Mouse (Mus musculus) liver, embryonic 14.5 days (tissue): ENCODE results near the gene Optc. TPM values are rescaled to one million over a fixed set of nuclear protein-coding genes. Genes with fewer than 3 reads are reported as not detected.

Experiments used
- ATAC-seq: fragments of 200-750 bp; cut with Nextera tagmentation; 2 replicates; pipeline ENCODE4 v1.8.0; 2017; ENCODE audit warnings: moderate number of reproducible peaks, mild to moderate bottlenecking, moderate library complexity; ENCODE audit not compliant: insufficient read depth
- DNase-seq, 3 experiments: peaks; one replicate each; pipeline ENCODE4 v3.0.0-alpha.2; 2012 to 2013; ENCODE audit warnings: low read depth in 3 of 3, low spot score in 3 of 3
- H3K27ac ChIP-seq: fragments of 300-500 bp; sonication (generic); 2 replicates; pipeline ENCODE4 v1.5.1; 2014; ENCODE audit warnings: moderate library complexity, mild to moderate bottlenecking, control low read depth, inconsistent platforms
- H3K27me3 ChIP-seq: fragments of 300-500 bp; sonication (generic); 2 replicates; pipeline ENCODE4 v1.6.1; 2014; ENCODE audit warnings: mild to moderate bottlenecking, low read length, moderate library complexity; ENCODE audit not compliant: control insufficient read depth, insufficient read depth
- H3K36me3 ChIP-seq: fragments of 300-500 bp; sonication (generic); replicated peaks from 2 replicates; pipeline ENCODE4 v1.6.1; 2014; ENCODE audit warnings: low read depth; ENCODE audit not compliant: control insufficient read depth, insufficient read depth
- H3K4me1 ChIP-seq, 2 experiments: fragments of 200-500 bp in 1 of 2; fragments of 300-500 bp in 1 of 2; sonication (generic) in 1 of 2; replicated peaks; 2 replicates each; pipeline ENCODE4 v1.6.1; 2012 to 2014; ENCODE audit warnings: antibody characterized with exemption in 1 of 2, inconsistent platforms in 1 of 2, low read length in 1 of 2; ENCODE audit not compliant: control insufficient read depth in 2 of 2, insufficient read depth in 2 of 2
- H3K4me2 ChIP-seq: fragments of 300-500 bp; sonication (generic); 2 replicates; pipeline ENCODE4 v1.6.1; 2014; ENCODE audit warnings: low read depth, mild to moderate bottlenecking, control low read depth, moderate library complexity
- H3K4me3 ChIP-seq, 2 experiments: fragments of 200-500 bp in 1 of 2; fragments of 300-500 bp in 1 of 2; sonication (generic) in 1 of 2; 2 replicates each; pipeline ENCODE4 v1.5.1; 2012 to 2014; ENCODE audit warnings: low read depth in 2 of 2, low read length in 2 of 2, mild to moderate bottlenecking in 2 of 2, control low read depth in 1 of 2, inconsistent platforms in 1 of 2, moderate library complexity in 1 of 2; ENCODE audit not compliant: insufficient read depth in 1 of 2
- H3K9ac ChIP-seq: fragments of 300-500 bp; sonication (generic); replicated peaks from 2 replicates; pipeline ENCODE4 v1.6.1; 2014; ENCODE audit warnings: mild to moderate bottlenecking, control low read depth, moderate library complexity
- H3K9me3 ChIP-seq: fragments of 300-500 bp; sonication (generic); 2 replicates; pipeline ENCODE4 v1.6.1; 2016; ENCODE audit warnings: low read length, mixed read lengths; ENCODE audit not compliant: control insufficient read depth
- CTCF ChIP-seq: IDR thresholded peaks from 2 replicates; pipeline ENCODE4 v1.5.1; 2016; ENCODE audit warnings: antibody characterized with exemption, low read depth, control low read depth
- EP300 ChIP-seq: IDR thresholded peaks from 2 replicates; pipeline ENCODE4 v1.6.1; 2016; ENCODE audit warnings: antibody characterized with exemption, low read depth
- WGBS: fragments of 180-500 bp; shearing (Covaris S2); extraction: QIAGEN DNeasy Blood & Tissue Kit; methylation state at CpG from one replicate; pipeline ENCODE4 v1.1.7; 2014; ENCODE audit not compliant: insufficient replicate concordance; 5-methylcytosine and 5-hydroxymethylcytosine counted together
- polyA plus RNA-seq, 2 experiments: library from polyadenylated mRNA; depleted of rRNA in 1 of 2; stranded (reverse) in 1 of 2; unstranded in 1 of 2; fragments of >200 nt; fragmentation: Nextera tagmentation in 1 of 2; extraction: Ambion mirVana in 1 of 2; gene quantifications; 2 replicates each; pipeline versions ENCODE4 v1.2.1 to v1.2.3; 2012 to 2014

Gene Optc
- polyA plus RNA-seq, 2 experiments, result 0.11 TPM; not detected in 1

DNA sequence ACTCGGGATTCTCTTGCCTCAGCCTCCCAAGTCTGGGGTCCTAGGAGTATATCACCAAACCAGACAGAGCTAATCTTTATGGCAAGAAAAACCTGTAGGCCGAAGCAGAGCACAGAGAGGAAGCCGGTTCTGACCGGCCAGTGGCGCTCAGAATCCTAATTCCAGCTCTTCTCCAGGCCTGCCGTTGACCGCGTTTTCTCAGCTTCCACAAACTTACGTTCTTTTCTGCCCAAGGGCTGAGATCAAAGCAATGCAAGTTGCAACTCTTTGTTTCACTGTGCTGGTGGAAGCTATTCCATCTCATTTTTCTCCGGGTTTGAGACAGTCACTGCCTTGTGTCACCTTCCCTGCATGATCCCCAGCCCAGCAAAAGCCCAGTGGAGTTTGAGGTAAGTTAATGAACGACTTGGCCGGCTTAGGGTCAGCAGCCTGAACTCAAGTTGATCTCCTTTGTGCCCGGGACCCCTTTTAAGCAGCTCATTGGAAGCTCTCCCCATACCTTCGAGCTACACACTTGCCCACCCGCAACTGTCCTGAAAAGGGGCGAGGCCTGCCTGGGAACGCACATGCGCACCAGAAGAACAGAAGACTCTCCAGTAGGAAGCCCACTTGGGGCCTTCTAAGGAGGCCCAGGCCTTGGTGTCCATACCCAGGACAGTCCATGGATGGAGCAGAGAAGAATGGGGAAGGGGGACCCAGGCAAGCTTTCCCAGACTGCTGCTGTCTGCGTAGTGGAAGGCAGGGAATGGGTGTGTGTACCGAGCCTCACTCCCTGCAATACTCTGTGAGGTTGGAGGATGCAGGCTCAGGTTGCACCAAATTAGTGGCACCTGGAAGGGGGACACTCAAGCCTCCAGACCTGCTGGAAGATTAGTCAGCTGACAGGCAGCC, 47.7 kb downstream of the Optc start:
- Histone ChIP-seq H3K9ac (no peak overlapping the region), H3K36me3 (no peaks in the 10 kb centered on the region), H3K9me3 (no peaks in the 10 kb centered on the region), H3K27ac (no peak overlapping the region), H3K27me3 (peaks cover 11% of the 10 kb centered on the region), H3K4me1 (peaks cover 0 to 28% of the 10 kb centered on the region in 2 experiments; a peak in 3 of 4 replicates), H3K4me2 (no peak overlapping the region), H3K4me3 (no peak overlapping the region)
- 79% methylated on average over 20 of the region's 20 CpGs for WGBS
- no peak for DNase-seq
- no peak for ATAC-seq
- TF ChIP-seq CTCF (no peak), EP300 (no peak)

- Histone ChIP-seq H3K9me3 (no peaks in the 10 kb centered on the region), H3K4me1 (peaks cover 2 to 32% of the 10 kb centered on the region in 2 experiments), H3K27ac (no peak overlapping the region), H3K9ac (no peak overlapping the region), H3K36me3 (no peaks in the 10 kb centered on the region), H3K4me2 (no peak overlapping the region), H3K4me3 (no peak overlapping the region), H3K27me3 (peaks cover 17% of the 10 kb centered on the region)
- TF ChIP-seq CTCF (no peak), EP300 (no peak)
- ATAC-seq (peak; percentile 52; the same call in 1 of the 2 replicates), DNase-seq (no peak)
- WGBS, result 39% methylated on average over 6 of the region's 6 CpGs
Observed at GRCm38 (mm10) chr1:133859257-133859656, 48.5 kb downstream of the Optc start.

GRCm38 (mm10) chr1:133857781-133858180, 50.0 kb downstream of the Optc start:
- no peak for ATAC-seq
- no peak for TF ChIP-seq EP300
- no peak for TF ChIP-seq CTCF
- no peak overlapping the region for H3K27ac ChIP-seq
- DNase-seq, result no peak
- 73% methylated on average over 5 of the region's 5 CpGs for WGBS
- H3K9me3 ChIP-seq, result no peaks in the 10 kb centered on the region
- no peaks in the 10 kb centered on the region for H3K36me3 ChIP-seq
- peaks cover 2 to 25% of the 10 kb centered on the region in 2 experiments for H3K4me1 ChIP-seq
- peaks cover 29% of the 10 kb centered on the region for H3K27me3 ChIP-seq
- H3K9ac ChIP-seq, result no peak overlapping the region
- H3K4me2 ChIP-seq, result no peak overlapping the region
- H3K4me3 ChIP-seq, result no peak overlapping the region

GRCm38 (mm10) chr1:133857171-133857570, 50.6 kb downstream of the Optc start:
- Histone ChIP-seq H3K9ac (no peak overlapping the region), H3K4me2 (no peak overlapping the region), H3K9me3 (no peaks in the 10 kb centered on the region), H3K4me3 (no peak overlapping the region), H3K4me1 (peaks cover 2 to 25% of the 10 kb centered on the region in 2 experiments), H3K27me3 (peaks cover 29% of the 10 kb centered on the region), H3K36me3 (no peaks in the 10 kb centered on the region), H3K27ac (no peak overlapping the region)
- TF ChIP-seq EP300 (no peak), CTCF (no peak)
- ATAC-seq (no peak), DNase-seq (no peak)
- WGBS, result 79% methylated on average over 5 of the region's 5 CpGs

DNA sequence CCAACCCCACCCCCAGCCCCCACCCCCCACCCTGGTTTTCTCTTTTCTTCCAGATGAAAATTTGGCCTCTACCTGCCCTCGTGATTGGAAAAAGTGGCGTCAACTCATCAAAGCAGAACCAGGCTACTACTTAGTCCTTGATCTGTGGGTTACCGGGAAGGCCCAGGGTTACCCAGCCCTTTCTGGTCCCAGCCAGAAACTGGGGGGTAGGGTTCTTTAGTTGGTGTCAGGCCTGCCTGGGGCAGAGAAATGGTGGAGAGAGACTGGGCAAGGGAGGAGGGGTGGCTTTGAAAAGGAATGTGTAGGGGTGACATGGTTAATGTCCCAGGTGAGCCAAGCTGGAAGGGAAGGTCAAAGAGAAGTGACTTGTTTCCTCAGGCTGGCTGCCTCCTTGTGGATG, 51.1 kb downstream of the Optc start:
- Histone ChIP-seq H3K4me1 (peaks cover 2 to 25% of the 10 kb centered on the region in 2 experiments), H3K27me3 (peaks cover 29% of the 10 kb centered on the region), H3K9ac (no peak overlapping the region), H3K36me3 (no peaks in the 10 kb centered on the region), H3K4me3 (no peak overlapping the region), H3K9me3 (no peaks in the 10 kb centered on the region), H3K4me2 (no peak overlapping the region), H3K27ac (no peak overlapping the region)
- ATAC-seq (no peak), DNase-seq (no peak)
- no peak for TF ChIP-seq EP300
- TF ChIP-seq CTCF, result no peak
- WGBS, result 43% methylated on average over 3 of the region's 3 CpGs
